Mouse (Mus musculus) embryo, embryonic 11.5 days (tissue): ENCODE measurements around the gene Plk4.
"Not testable (repeated sequence)": the region's sequence is repeated elsewhere in the genome, so short reads cannot be mapped to it uniquely, and the experiment has no call there.

Source experiments
- DNase-seq: peaks from one replicate; pipeline ENCODE4 v3.0.0-alpha.2; 2012; ENCODE audit warnings: low read depth, low spot score

Gene Plk4

GRCm38 (mm10) chr3:40799530-40800372 is at the start of gene Plk4:
TSS of gene Plk4 (plus strand) at chr3:40800019.
- peak; percentile 97 for DNase-seq

- no peak for DNase-seq
Observed at GRCm38 (mm10) chr3:40760746-40761145, 39.1 kb upstream of the Plk4 start.

GRCm38 (mm10) chr3:40761312-40761711 is 38.5 kb upstream of the Plk4 start:
- no peak for DNase-seq

GRCm38 (mm10) chr3:40793783-40794182 is 6.0 kb upstream of the Plk4 start:
- no peak for DNase-seq

- no peak for DNase-seq
Observed at GRCm38 (mm10) chr3:40798054-40798453, 1.8 kb upstream of the Plk4 start.

- peak; percentile 32 for DNase-seq
Observed at GRCm38 (mm10) chr3:40798500-40798899, 1.3 kb upstream of the Plk4 start.

- no peak for DNase-seq
Observed at GRCm38 (mm10) chr3:40800373-40800823, 579 bp downstream of the Plk4 start.

- no peak for DNase-seq
Observed at GRCm38 (mm10) chr3:40806871-40807270, 7.1 kb downstream of the Plk4 start.

- no peak for DNase-seq
Observed at GRCm38 (mm10) chr3:40808686-40809085, 8.9 kb downstream of the Plk4 start.

GRCm38 (mm10) chr3:40809894-40810293 is 10.1 kb downstream of the Plk4 start:
- DNase-seq: no peak

- no peak for DNase-seq
Observed at GRCm38 (mm10) chr3:40813275-40813674, 13.5 kb downstream of the Plk4 start.

- not testable (repeated sequence) for DNase-seq
Observed at GRCm38 (mm10) chr3:40845521-40845920, 45.7 kb downstream of the Plk4 start.

GRCm38 (mm10) chr3:40846473-40846956 is 46.7 kb downstream of the Plk4 start, which contains the start of gene Mfsd8:
TSS of gene Mfsd8 (minus strand) at chr3:40846886.
- peak; percentile 92 for DNase-seq

GRCm38 (mm10) chr3:40846957-40847017 is 47.0 kb downstream of the Plk4 start, which contains the start of gene Abhd18:
TSS of gene Abhd18 (plus strand) at chr3:40846970.
- DNase-seq: not testable (repeated sequence)

GRCm38 (mm10) chr3:40847018-40847417 is 47.2 kb downstream of the Plk4 start:
- peak; percentile 27 for DNase-seq

- not testable (repeated sequence) for DNase-seq
Observed at GRCm38 (mm10) chr3:40847936-40848335, 48.1 kb downstream of the Plk4 start.

GRCm38 (mm10) chr3:40853123-40853738 is 53.4 kb downstream of the Plk4 start:
- not testable (repeated sequence) for DNase-seq
